Mouse (Mus musculus): ENCODE measurements at regions not wholly inside any gene's neighbourhood (a gene's known extent, or its start where the extent isn't known, plus 50 kb on each side); places are given as distances from the start of the nearest gene placed in this dataset.
"Not testable (repeated sequence)": the region's sequence is repeated elsewhere in the genome, so short reads cannot be mapped to it uniquely, and the experiment has no call there.

- in situ Hi-C loops (cut with MboI, MseI): no loop called here
Measured at GRCm38 (mm10) chr13:52349606-52350005, 181.5 kb downstream of the Diras2 start.

GRCm38 (mm10) chr13:52352576-52352975 lies 178.5 kb downstream of the Diras2 start:
- in situ Hi-C loops (cut with MboI, MseI): no loop called here

DNA sequence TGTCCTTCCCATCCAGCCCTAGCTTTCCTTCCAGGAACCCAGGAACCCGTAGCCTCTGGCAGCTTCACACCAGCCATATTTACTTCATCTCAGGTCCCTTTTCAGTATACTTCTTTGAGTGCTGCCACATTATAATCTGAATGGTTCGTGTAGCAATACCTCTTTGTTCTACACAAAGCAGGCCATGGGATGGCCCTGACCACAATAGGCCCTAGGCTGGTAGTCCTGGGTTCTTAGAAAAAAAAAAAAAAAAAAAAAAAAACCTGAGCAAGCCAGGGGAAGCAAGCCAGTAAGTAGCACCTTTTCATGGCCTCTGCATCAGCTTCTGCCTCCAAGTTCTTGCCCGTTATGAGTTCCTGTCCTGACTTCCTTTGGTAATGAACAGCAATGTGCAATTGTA lies 177.6 kb downstream of the Diras2 start:
- in situ Hi-C loops (cut with MboI, MseI): no loop called here

DNA sequence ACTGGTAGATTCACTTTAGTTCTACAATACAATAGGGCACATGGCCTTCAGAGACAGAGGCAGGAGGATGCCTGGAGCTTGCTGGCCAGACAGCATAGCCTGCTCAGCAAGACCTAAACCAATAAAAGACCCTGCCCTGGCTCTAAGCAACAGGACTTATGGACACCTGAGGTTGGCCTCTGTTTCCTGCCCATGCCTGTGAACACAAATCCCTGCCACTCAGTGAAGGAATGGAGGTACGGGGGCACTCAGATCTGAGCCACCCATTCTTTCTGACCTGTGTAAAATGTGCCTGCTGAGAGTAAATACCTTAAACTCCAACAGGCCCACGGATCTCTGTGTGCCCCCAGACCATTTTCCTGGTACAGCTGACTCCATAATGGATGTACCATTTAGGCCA lies 177.1 kb downstream of the Diras2 start:
- in situ Hi-C loops (cut with MboI, MseI): no loop called here

- in situ Hi-C loops (cut with MboI, MseI): not testable (repeated sequence)
Measured at GRCm38 (mm10) chr13:52355921-52356320, 175.2 kb downstream of the Diras2 start.

DNA sequence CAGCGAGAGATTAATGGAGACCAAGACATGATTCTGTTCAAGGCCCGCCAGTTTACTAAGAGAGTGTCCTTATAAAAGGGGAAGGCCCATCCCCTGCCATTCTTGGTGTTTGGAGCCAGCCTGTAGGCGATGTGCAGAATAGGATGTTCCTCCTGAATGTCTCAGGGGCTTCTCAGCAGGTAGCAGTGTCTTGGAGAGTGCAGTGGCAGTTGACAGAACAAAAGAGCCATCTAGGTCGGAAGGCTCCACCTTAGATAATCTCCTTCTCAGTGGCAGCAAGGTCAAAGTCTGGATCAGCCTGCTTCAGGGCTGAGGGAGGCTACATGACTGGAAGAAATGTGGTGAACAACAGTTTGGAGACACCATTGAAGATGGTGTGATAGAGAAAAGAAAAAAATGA lies 171.7 kb downstream of the Diras2 start:
- in situ Hi-C loops (cut with MboI, MseI): not testable (repeated sequence)

DNA sequence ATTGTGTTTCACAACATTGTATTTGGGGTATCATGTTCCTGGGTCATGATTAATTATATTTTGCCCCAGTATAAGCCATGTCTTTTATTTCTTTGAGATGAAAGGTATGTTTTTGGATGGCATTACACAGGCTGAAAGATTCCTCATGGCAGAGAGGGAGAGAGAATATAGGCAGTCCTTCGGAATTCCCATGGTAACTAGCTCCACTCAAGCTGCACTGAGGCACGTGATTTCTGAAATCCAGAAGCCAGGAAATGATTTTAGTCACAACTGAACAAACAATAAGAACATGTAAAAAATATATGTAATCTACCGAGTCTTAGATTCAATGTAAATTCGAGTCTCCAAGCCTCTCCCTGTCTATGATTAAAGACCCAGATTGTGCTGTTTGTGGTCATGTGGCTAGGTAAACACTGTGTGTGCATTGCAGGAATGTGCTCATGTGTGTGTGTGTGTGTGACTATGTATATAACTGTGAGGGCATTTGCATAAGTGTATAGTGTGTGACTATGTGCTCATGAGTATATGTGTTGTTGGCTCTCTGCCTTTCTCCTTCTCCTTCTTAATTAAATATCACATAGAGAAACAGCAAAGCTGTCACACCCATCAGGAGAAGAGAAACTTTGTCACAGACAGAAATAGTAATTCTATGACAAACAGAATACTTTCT lies 169.8 kb downstream of the Diras2 start:
- in situ Hi-C loops (cut with MboI, MseI): loop anchor here in 1 of 2 experiments (5.0 kb wide), 1 partner anchor 61 kb away; no protein-coding TSS in a partner anchor

DNA sequence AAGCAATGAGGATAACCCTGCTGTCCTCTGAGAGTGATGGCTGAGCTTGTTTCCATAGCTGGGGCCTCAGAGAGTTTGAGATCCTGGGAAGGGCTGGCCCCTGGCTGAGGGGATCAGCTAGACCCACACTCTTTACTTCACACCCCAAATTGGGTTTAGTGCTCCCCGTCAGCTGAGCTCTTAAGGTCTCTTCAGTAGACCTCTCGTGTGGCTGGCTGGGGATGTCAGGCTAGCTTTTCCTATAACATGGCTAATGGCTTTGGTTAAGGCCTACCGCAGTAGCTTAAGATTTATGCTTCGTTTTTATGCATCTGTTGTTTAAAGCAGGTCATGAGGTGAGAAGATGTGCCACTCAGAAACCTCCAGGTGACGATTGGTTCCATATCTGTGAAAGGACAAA lies 168.8 kb downstream of the Diras2 start:
- in situ Hi-C loops (cut with MboI, MseI): loop anchor here in 1 of 2 experiments (5.0 kb wide), 1 partner anchor 60 kb away; no protein-coding TSS in a partner anchor

DNA sequence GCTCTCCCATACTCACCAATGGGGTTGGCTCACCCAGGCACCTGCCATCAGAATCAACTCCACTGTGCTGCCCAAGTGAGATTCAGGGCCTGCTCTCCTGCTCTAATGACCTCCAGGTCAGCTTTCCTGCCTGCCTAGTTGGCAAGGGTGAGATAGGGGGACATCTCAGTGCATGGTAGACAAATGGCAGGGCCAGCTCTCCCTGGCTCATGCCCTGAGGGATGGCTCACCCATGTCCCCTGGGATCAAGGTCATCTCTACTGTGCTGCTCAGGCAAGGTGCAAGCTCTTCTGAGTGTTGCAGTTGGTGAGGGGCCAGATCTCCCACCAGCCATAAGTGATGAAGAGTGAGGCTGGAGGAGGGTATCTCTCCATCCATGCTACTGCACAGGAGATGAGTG lies 161.2 kb downstream of the Diras2 start:
- in situ Hi-C loops (cut with MboI, MseI): loop anchor here in 1 of 2 experiments (10.0 kb wide), 1 partner anchor 945 kb away; no protein-coding TSS in a partner anchor

DNA sequence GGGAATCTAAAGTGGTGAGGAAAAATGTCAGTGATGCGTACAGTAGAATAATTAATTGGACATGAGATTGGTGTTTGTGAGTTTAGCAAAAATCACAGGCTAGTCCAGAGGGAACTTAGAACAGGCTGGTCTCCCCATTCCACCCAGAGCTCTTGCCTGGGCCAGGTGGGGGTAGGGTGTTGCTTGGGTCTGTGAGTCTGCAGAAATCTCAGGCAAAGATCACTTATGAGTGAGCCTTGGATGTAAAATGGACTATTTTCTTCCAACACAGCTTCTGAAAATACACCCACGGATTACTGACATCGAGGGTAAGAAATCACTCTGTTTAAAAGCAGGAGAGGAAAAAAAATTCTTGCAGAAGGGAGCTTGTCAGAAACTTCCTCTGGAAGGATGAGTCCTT lies 159.1 kb downstream of the Diras2 start:
- in situ Hi-C loops (cut with MboI, MseI): loop anchor here in 1 of 2 experiments (10.0 kb wide), 1 partner anchor 943 kb away; no protein-coding TSS in a partner anchor

DNA sequence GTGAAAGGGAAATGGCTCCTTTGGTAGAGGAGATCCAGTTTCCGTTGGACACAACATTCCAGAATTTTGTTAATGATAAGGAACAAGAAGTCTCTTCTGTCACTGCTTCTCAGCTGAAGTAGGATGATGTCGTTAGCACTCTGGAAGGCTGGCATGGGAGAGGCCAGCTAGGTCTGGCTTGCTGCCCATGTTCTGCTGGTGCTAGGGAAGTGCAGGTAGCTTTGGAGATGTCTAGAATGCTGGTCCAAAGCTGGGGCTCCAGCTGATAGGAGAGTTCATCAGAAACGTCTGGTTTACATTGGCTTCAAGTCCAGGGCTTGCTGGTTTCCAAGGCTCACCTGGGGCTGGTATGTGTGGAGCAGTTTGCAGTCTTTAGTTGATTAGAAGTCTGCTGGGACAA lies 156.3 kb downstream of the Diras2 start:
- in situ Hi-C loops (cut with MboI, MseI): loop anchor here in 1 of 2 experiments (10.0 kb wide), 1 partner anchor 940 kb away; no protein-coding TSS in a partner anchor

DNA sequence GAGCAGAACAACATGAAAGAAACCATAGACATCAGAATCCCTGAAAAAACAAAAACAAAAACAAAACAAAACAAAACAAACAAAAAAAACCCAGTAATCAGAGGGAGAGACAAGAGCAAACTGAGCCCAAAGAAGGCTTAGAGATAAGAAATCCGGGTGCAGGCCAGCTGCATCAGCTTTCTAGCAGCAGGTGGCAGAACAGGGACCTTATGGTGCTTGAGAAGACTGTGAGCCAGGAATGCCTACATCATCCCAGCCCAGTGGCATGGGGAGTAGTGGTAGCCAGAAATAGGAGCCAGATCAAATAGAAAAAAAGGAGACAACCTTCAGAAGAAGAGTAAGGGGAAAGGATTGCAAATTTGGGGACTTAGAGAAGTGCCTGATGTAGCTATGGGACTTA lies 152.8 kb downstream of the Diras2 start:
- in situ Hi-C loops (cut with MboI, MseI): loop anchor here in 1 of 2 experiments (10.0 kb wide), 1 partner anchor 937 kb away; no protein-coding TSS in a partner anchor

GRCm38 (mm10) chr13:52389271-52389670 lies 141.8 kb downstream of the Diras2 start:
- in situ Hi-C loops (cut with MboI, MseI): no loop called here

DNA sequence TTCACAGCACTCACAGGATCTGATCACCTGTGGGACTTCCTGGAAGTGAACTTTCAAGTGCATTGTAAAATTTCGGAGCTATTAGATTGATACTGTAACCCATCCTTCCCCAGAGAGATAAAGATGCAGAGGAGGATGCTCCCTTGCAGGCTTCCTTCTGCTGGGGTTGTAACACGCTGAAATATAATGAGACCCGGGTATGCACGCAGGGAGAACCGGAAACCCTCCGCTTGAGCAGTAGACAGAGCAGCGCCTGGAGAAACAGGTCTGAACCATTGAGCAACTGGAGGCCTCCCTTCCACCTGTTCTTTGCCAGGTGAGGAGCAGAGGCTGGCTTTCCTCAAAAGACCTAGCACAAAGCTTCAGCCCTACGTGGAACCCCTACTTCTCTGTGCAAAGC lies 135.3 kb downstream of the Diras2 start:
- in situ Hi-C loops (cut with MboI, MseI): no loop called here

DNA sequence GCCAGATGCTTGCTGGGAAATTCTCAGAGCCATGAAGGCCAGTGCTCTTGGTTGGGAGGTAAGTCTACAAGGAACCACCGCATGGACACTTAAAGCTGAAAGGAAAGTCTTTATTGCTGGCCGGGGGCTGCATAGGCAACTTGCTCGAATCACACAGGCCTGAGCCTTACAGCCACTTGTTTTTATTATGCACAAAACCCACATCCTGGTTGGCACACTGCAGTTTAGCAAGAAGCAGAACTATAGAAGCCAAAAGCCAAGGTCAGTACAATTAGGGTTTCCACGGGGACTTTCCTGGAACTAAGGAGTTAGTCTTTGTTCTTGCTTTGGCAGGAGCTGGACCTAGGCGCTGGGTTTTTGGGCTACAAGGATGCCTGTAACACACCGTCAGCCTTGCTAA lies 132.7 kb downstream of the Diras2 start:
- in situ Hi-C loops (cut with MboI, MseI): no loop called here

GRCm38 (mm10) chr13:52399143-52399542 lies 131.9 kb downstream of the Diras2 start:
- in situ Hi-C loops (cut with MboI, MseI): no loop called here

DNA sequence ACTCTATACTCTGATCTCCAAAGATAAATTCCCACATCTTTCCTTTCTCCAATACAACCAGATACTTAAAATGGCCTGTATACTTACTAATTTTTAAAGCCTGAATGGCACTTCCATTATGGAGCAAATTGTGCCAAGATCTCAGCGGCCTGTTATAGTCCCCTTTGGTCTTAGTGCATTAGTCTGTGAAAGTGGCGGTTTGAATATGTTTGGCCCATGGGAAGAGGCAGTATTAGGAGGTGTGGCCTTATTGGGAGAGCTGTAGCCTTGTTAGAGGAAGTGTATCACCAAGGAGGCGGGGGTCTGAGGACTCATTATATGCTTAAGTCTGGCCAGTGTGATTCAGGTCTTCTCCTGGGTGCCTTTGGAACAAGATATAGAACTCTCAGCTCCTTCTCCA lies 127.3 kb downstream of the Diras2 start:
- in situ Hi-C loops (cut with MboI, MseI): loop anchor here in 1 of 2 experiments (25.0 kb wide), 1 partner anchor 1908 kb away; no protein-coding TSS in a partner anchor

DNA sequence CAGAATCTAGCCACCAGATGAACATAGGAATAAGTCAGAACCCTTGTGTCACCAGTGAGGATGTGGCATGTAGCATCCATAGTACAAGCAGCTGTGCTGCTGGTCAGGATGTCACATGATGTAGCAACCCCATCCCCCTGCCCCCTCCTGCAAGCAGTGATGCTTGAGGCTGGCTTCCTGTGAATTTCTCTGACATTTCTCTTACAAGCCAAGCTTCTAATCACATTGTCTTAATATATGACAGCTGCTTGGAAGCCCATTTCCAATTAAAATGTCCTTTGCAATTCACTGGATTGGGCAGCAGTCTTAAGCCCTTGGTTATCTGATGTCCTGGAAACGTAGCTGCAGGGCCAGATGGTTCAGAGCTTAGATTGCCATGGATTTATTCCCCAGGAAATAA lies 114.8 kb downstream of the Diras2 start:
- in situ Hi-C loops (cut with MboI, MseI): loop anchor here in 1 of 2 experiments (25.0 kb wide), 1 partner anchor 1896 kb away; no protein-coding TSS in a partner anchor

- in situ Hi-C loops (cut with MboI, MseI): loop anchor here in 1 of 2 experiments (5.0 to 25.0 kb wide), 2 partner anchors 60 to 1890 kb away; no protein-coding TSS in a partner anchor
Measured at GRCm38 (mm10) chr13:52422456-52422855, 108.6 kb downstream of the Diras2 start.

GRCm38 (mm10) chr13:52428527-52428926 lies 102.6 kb downstream of the Diras2 start:
- in situ Hi-C loops (cut with MboI, MseI): no loop called here

- in situ Hi-C loops (cut with MboI, MseI): no loop called here
Measured at GRCm38 (mm10) chr13:52436756-52437155, 94.3 kb downstream of the Diras2 start.

GRCm38 (mm10) chr13:52445513-52445912 lies 85.6 kb downstream of the Diras2 start:
- in situ Hi-C loops (cut with MboI, MseI): no loop called here

- in situ Hi-C loops (cut with MboI, MseI): no loop called here
Measured at GRCm38 (mm10) chr13:52448902-52449301, 82.2 kb downstream of the Diras2 start.

Measured in T-helper 17 cell (primary cell).